Mouse (Mus musculus) intestine, embryonic 16.5 days (tissue): ENCODE results near the gene Zbtb21. TPM values are rescaled to one million over a fixed set of nuclear protein-coding genes. Genes with fewer than 3 reads are reported as not detected.
"Not testable (repeated sequence)": the region's sequence is repeated elsewhere in the genome, so short reads cannot be mapped to it uniquely, and the experiment has no call there.

Experiments
- ATAC-seq: fragments of 200-750 bp; cut with Nextera tagmentation; 2 replicates; pipeline ENCODE4 v1.8.0; 2017; ENCODE audit warnings: moderate TSS enrichment, moderate library complexity
- H3K27ac ChIP-seq: fragments of 300-500 bp; sonication (generic); 2 replicates; pipeline ENCODE4 v1.5.1; 2014; ENCODE audit warnings: mild to moderate bottlenecking, low read length
- H3K27me3 ChIP-seq: fragments of 300-500 bp; sonication (generic); replicated peaks from 2 replicates; pipeline ENCODE4 v1.6.1; 2014; ENCODE audit warnings: low read length, control low read depth, mixed read lengths; ENCODE audit not compliant: control insufficient read depth, insufficient read depth
- H3K36me3 ChIP-seq: fragments of 300-500 bp; sonication (generic); 2 replicates; pipeline ENCODE4 v1.6.1; 2014; ENCODE audit warnings: low read length, control low read depth; ENCODE audit not compliant: control insufficient read depth, insufficient read depth
- H3K4me1 ChIP-seq: fragments of 300-500 bp; sonication (generic); 2 replicates; pipeline ENCODE4 v1.6.1; 2014; ENCODE audit warnings: low read length, control low read depth, mixed read lengths; ENCODE audit not compliant: control insufficient read depth, insufficient read depth
- H3K4me2 ChIP-seq: fragments of 300-500 bp; sonication (generic); 2 replicates; pipeline ENCODE4 v1.6.1; 2014; ENCODE audit warnings: low read depth, low read length, control low read depth
- H3K4me3 ChIP-seq: fragments of 300-500 bp; sonication (generic); 2 replicates; pipeline ENCODE4 v1.5.1; 2014; ENCODE audit warnings: mild to moderate bottlenecking, low read length
- H3K9ac ChIP-seq: fragments of 300-500 bp; sonication (generic); 2 replicates; pipeline ENCODE4 v1.6.1; 2014; ENCODE audit warnings: low read depth, low read length
- H3K9me3 ChIP-seq: fragments of 300-500 bp; sonication (generic); 2 replicates; pipeline ENCODE4 v1.6.1; 2016; ENCODE audit warnings: low read length, control low read depth; ENCODE audit not compliant: control insufficient read depth
- WGBS: fragments of 180-500 bp; shearing (Covaris S2); extraction: QIAGEN DNeasy Blood & Tissue Kit; methylation state at CpG from one replicate; pipeline ENCODE4 v1.1.7; 2014; 5-methylcytosine and 5-hydroxymethylcytosine counted together
- polyA plus RNA-seq: library from polyadenylated mRNA; unstranded; fragments of >200 nt; fragmentation: Nextera tagmentation; extraction: Ambion mirVana; gene quantifications from 2 replicates; pipeline ENCODE4 v1.2.1, GENCODE M21; 2015

The Zbtb21 gene
- polyA plus RNA-seq, 1 experiment from 2014 or later = 11.5 TPM

DNA sequence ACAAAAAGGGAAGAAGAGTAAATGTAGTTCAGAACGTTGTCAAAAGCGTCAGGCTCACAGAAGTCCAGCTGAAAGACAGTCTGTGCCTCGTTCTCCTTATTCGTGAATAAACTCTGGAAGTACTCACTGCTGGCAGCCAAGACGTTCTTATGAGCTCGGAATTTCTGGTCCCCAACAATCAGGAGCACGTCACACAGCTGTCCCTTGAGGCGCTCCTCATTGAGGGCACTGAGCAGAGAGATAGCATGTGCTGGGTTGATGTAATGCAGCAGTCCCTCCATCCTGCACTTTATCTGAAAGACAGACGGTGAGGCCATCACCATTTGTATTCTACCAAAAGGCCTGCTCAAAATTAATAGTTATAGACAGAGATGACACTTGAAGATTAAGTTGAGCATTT lies 9.6 kb downstream of the Zbtb21 start:
- peaks cover 21% of the 10 kb centered on the region; the same call in 1 of the 2 replicates for H3K36me3 ChIP-seq
- 78% methylated on average over 9 of the region's 9 CpGs for WGBS
- H3K27ac ChIP-seq = no peak overlapping the region

DNA sequence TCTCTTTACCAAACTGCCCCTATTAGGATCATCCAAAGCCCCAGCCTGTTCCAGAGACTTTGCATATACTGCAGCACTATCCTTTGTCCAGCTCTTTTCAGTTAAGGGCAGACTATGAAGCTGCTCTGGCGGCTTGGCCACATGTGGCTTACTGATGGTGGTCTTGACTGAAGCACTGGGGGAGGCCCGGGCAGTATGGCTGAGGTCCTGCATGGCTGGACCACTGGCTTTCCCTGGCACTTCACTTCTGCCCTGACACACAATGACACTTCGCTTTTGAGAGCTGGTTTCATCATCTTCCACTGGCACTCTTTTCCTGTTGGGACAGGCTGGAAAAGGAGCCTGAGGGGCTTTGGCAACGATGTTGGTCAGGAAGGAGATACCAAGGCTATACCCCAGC lies 10.1 kb downstream of the Zbtb21 start:
- Histone ChIP-seq H3K4me1 (no peaks in the 10 kb centered on the region), H3K27ac (no peak overlapping the region), H3K36me3 (peaks cover 21% of the 10 kb centered on the region; the same call in 1 of the 2 replicates), H3K4me3 (no peak overlapping the region), H3K9ac (no peak overlapping the region), H3K4me2 (no peak overlapping the region), H3K9me3 (no peaks in the 10 kb centered on the region), H3K27me3 (no peaks in the 10 kb centered on the region)
- WGBS = 96% methylated on average over 4 of the region's 4 CpGs
- ATAC-seq = no peak

More for the DNA sequence above, 9.6 kb downstream of the Zbtb21 start:
- H3K9me3 ChIP-seq = no peaks in the 10 kb centered on the region
- no peaks in the 10 kb centered on the region for H3K27me3 ChIP-seq
- no peaks in the 10 kb centered on the region for H3K4me1 ChIP-seq
- no peak for ATAC-seq
- H3K4me3 ChIP-seq = no peak overlapping the region
- no peak overlapping the region for H3K9ac ChIP-seq
- H3K4me2 ChIP-seq = no peak overlapping the region

DNA sequence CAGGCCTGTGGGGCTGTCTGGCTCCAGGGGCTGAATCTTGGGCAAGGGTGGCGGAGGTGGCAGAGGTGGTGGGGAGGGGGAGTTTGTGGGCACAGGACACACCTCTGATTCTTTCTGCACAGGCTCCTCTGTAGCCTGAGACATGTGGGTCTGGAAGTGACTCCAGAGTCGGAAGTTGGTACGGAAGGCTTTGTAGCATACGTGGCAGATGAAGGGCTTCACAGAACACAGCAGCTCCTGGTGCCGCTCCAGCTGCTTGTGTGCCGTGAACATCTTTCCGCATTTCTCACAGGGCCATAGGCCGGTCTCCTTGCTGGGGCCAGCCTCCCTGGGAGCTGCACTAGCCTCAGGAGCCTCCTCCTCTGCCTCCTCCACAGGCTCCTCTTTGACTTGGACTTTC lies 12.4 kb downstream of the Zbtb21 start:
- Histone ChIP-seq H3K9me3 (no peaks in the 10 kb centered on the region), H3K27ac (no peak overlapping the region), H3K27me3 (no peaks in the 10 kb centered on the region), H3K36me3 (peaks cover 21% of the 10 kb centered on the region; the same call in 1 of the 2 replicates), H3K9ac (no peak overlapping the region), H3K4me1 (no peaks in the 10 kb centered on the region), H3K4me2 (no peak overlapping the region), H3K4me3 (no peak overlapping the region)
- WGBS = 96% methylated on average over 8 of the region's 8 CpGs
- no peak for ATAC-seq

DNA sequence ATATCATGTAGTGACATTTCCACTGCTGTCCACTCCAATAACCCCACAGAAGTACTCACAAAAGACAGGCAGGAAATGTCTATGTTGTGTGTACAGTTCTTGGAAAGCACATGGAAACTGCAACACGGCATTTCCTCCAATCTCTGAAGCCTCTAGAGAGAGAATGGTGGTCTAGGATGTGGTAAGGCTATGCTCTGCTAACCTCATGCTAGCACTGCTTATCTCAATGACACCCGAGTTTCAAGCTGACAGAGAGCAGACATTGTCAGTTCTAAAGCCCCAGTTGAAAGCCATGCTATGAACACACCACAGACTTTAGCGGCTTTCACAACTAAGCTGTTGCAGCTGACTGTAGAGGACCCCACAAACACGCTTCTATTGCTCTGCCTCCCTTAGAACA lies 13.6 kb downstream of the Zbtb21 start:
- no peaks in the 10 kb centered on the region for H3K27me3 ChIP-seq
- 78% methylated on average over 4 of the region's 4 CpGs for WGBS
- ATAC-seq = no peak
- H3K4me1 ChIP-seq = no peaks in the 10 kb centered on the region
- peaks cover 21% of the 10 kb centered on the region; the same call in 1 of the 2 replicates for H3K36me3 ChIP-seq
- no peak overlapping the region for H3K27ac ChIP-seq
- H3K4me3 ChIP-seq = no peak overlapping the region
- no peak overlapping the region for H3K4me2 ChIP-seq
- H3K9me3 ChIP-seq = no peaks in the 10 kb centered on the region
- H3K9ac ChIP-seq = no peak overlapping the region

DNA sequence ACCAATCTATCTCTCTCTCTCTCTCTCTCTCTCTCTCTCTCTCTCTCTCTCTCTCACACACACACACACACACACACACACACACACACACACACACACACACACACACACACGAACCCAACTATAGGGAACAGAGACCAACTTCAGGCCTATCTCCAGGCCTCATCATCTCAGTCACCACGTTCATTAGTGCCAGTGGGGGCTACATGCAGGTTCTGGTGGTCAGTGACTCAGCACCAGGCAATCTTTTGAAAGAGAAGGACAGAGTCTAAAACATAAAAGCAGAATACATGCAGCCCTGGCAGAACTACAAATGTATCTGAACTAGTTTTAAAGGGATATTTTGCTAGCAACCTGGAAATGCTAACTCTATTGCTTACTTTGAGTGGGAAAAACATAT lies 15.4 kb downstream of the Zbtb21 start:
- H3K4me1 ChIP-seq, H3K27me3 ChIP-seq, H3K4me2 ChIP-seq, H3K4me3 ChIP-seq, H3K9me3 ChIP-seq, ATAC-seq, H3K27ac ChIP-seq, H3K9ac ChIP-seq: not testable (repeated sequence)
- H3K36me3 ChIP-seq = peaks cover 14% of the 10 kb centered on the region; the same call in 1 of the 2 replicates
- 86% methylated on average over 2 of the region's 2 CpGs for WGBS

DNA sequence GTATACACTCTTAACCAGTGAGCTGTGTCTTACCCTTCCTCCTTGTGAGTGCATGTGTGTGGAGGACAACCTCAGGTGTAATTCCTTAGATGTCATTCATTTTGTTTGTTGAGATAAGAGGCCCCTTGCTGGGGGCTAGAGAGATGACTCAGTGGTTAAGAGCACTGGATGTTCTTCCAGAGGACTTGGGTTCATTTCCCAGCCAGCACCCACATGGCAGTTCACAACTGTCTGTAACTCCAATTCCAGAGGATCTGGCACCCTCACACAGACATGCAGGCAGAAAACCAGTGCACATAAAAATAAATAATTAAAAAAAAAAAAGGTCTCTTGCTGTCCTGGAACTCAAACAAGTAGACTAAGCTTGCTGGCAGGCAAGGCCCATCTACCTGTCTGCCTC lies 20.6 kb downstream of the Zbtb21 start:
- Histone ChIP-seq H3K27me3 (no peaks in the 10 kb centered on the region), H3K4me2 (no peak overlapping the region), H3K4me3 (no peak overlapping the region), H3K4me1 (no peaks in the 10 kb centered on the region), H3K9ac (no peak overlapping the region), H3K36me3 (no peaks in the 10 kb centered on the region), H3K9me3 (no peaks in the 10 kb centered on the region), H3K27ac (no peak overlapping the region)
- ATAC-seq = no peak

DNA sequence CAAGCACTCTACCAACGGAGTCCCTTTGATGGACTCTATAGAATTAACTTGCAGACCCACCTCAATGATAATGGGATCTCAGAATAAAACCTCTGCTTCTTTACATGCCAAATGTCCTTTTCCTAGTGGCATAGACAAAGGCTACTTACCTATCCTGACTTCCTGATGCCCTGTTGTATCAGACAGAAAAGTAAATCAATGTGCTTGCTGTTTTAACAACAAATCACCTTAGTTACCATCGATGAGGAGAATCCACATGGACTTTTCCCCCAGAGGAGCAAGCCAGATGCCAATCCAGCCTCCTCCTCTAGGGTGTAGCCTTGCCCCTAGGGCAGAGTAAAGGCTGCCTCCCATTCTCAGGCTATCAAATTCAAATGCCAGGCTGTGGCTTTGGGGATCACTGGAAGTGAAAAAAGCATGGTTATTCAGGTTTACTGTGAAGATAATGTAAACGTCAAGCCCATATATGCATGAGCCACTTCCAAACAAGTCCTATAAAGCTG lies 21.9 kb downstream of the Zbtb21 start:
- ATAC-seq = no peak
- no peak overlapping the region for H3K4me2 ChIP-seq
- no peaks in the 10 kb centered on the region for H3K36me3 ChIP-seq
- no peaks in the 10 kb centered on the region for H3K9me3 ChIP-seq
- H3K4me1 ChIP-seq = no peaks in the 10 kb centered on the region
- no peak overlapping the region for H3K4me3 ChIP-seq
- H3K27me3 ChIP-seq = no peaks in the 10 kb centered on the region
- H3K9ac ChIP-seq = no peak overlapping the region
- 80% methylated on average over 3 of the region's 3 CpGs for WGBS
- no peak overlapping the region for H3K27ac ChIP-seq

DNA sequence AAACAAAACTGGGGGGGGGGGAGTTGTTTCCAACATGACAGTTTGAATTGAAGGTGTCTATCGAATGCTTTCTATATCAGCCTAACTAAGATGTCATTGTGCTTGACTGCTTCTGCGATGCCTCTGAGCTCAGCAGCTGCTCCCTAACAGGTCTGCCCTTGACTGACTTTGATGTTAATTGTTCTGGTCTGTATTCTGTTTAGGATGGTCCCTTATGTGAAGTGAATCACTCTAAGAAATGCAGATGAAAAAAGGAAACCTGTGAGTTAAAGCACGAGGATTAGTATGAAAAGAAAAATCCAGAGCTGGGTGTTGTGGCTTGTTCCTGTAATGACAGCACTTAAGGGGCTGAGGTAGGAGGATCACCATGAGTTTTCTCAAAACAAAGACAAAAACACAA lies 26.6 kb downstream of the Zbtb21 start:
- Histone ChIP-seq H3K9me3 (no peaks in the 10 kb centered on the region), H3K36me3 (no peaks in the 10 kb centered on the region), H3K4me2 (no peak overlapping the region), H3K4me3 (no peak overlapping the region), H3K4me1 (no peaks in the 10 kb centered on the region), H3K9ac (no peak overlapping the region), H3K27ac (no peak overlapping the region), H3K27me3 (no peaks in the 10 kb centered on the region)
- no peak for ATAC-seq
- WGBS = 88% methylated on average over 3 of the region's 3 CpGs

DNA sequence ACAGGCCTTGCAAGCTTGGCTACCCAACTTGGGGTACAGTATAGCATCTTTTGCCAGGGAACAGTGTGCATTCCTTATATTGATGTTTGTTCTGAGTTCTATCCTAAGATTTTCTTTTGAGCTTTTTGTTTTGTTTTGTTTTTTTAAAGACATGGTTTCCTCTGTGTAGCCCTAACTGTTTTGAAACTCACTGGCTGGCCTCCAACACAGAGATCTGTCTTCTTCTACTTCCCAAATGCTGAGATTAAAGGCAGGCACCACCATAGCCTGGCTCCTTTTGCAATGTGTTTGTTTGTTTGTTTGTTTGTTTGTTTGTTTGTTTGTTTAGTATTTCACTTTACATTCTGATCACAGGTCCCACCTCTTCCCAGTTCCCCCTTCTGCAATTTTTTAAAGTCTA lies 32.2 kb downstream of the Zbtb21 start:
- Histone ChIP-seq H3K4me2 (no peak overlapping the region), H3K4me1 (no peaks in the 10 kb centered on the region), H3K9me3 (no peaks in the 10 kb centered on the region), H3K27ac (no peak overlapping the region), H3K27me3 (no peaks in the 10 kb centered on the region), H3K36me3 (no peaks in the 10 kb centered on the region), H3K4me3 (no peak overlapping the region), H3K9ac (no peak overlapping the region)
- no peak for ATAC-seq

DNA sequence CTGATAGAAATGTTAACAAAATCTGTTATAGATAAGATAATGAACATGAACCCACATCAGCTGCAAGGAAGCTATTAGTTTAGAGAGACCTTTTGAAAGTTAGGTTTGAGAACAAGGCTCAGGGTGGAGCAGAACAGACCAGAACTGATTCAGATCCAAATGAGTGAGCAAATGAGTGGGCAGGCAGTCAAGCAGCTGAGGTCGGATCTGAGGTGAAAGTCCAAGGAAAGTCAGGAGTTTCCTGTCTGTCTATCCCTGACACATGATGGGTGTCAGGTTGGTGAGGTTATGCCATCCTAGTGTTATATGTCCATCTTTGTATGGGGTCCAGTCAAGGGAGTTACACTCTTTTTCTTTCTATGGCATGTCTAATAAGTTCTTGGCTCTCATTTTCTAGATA lies 32.9 kb downstream of the Zbtb21 start:
- no peak overlapping the region for H3K27ac ChIP-seq
- no peak overlapping the region for H3K4me3 ChIP-seq
- no peaks in the 10 kb centered on the region for H3K36me3 ChIP-seq
- no peaks in the 10 kb centered on the region for H3K9me3 ChIP-seq
- H3K27me3 ChIP-seq = no peaks in the 10 kb centered on the region
- H3K4me2 ChIP-seq = no peak overlapping the region
- no peaks in the 10 kb centered on the region for H3K4me1 ChIP-seq
- ATAC-seq = no peak
- no peak overlapping the region for H3K9ac ChIP-seq
- WGBS = 60% methylated on average over 1 of the region's 1 CpGs
